Mouse (Mus musculus): ENCODE results near the gene Sos2.
"Not testable (repeated sequence)": the region's sequence is repeated elsewhere in the genome, so short reads cannot be mapped to it uniquely, and the experiment has no call there.

- TF ChIP-seq EP300 (IDR thresholded peaks at IDR 0.05; ENCODE audit: low read depth in 1 of 2, low read length in 2 of 2); TCF12 (IDR thresholded peaks at IDR 0.05; ENCODE audit: low read depth, low read length): not testable (repeated sequence)
These were observed 120.6 kb downstream of the Sos2 start for GRCm38 (mm10) chr12:69561006-69561405.
